Mouse (Mus musculus): ENCODE data around the gene Wap.

The Wap gene

GRCm38 (mm10) chr11:6598191-6598889 lies 40.1 kb downstream of the Wap start:
- no peak for DNase-seq (ENCODE audit: low read depth in 2 of 2, low spot score in 2 of 2)

DNA sequence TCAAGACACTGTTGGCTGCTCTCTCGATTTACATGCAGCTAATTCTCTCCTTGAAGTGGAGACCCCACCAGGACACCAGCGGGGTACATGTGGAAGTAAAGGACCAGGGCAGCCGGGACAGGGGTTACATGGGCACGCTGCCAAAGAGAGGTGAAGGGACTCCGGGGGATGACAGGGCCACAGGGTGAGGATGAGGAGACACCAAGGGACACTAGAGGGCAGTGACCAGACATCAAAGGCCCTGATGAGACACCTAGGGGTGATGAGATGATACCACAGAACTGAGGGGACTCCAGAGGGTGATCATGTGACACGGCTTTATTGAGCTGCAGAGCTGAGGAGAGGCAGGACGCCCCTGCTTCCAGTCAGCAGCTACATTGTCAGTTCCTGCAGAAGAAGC lies 40.9 kb downstream of the Wap start:
- no peak for DNase-seq (ENCODE audit: low read depth in 2 of 2, low spot score in 2 of 2)

- DNase-seq (ENCODE audit: low read depth in 2 of 2, low spot score in 2 of 2) = no peak
Observed at GRCm38 (mm10) chr11:6596616-6597015, 41.8 kb downstream of the Wap start.

- DNase-seq (ENCODE audit: low read depth in 2 of 2, low spot score in 2 of 2) = no peak
Observed at GRCm38 (mm10) chr11:6596205-6596604, 42.2 kb downstream of the Wap start.

GRCm38 (mm10) chr11:6595339-6595738 lies 43.1 kb downstream of the Wap start:
- no peak for DNase-seq (ENCODE audit: low read depth in 2 of 2, low spot score in 2 of 2)

DNA sequence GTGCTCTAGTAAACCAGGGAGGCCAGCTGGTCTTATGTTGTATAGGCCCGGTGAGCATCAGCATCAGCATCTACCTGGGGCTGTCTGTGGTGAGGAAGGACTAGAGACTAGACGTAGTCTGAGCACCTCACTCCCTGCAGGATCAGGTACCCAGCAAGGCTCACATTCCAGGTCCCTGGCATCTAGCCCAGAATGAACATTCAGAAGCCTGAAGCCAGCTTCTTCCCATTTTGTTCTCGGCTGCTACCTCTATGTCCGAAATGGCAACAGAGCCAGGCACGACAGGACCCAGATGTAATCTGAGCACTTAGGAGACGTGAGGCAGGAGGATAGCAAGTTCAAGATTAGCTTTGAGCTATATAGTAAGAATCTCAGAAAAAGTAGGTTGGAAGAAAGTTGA lies 43.6 kb downstream of the Wap start:
- DNase-seq (ENCODE audit: low read depth in 2 of 2, low spot score in 2 of 2) = no peak

GRCm38 (mm10) chr11:6593406-6593805 lies 45.0 kb downstream of the Wap start:
- no peak for DNase-seq (ENCODE audit: low read depth in 2 of 2, low spot score in 2 of 2)

DNA sequence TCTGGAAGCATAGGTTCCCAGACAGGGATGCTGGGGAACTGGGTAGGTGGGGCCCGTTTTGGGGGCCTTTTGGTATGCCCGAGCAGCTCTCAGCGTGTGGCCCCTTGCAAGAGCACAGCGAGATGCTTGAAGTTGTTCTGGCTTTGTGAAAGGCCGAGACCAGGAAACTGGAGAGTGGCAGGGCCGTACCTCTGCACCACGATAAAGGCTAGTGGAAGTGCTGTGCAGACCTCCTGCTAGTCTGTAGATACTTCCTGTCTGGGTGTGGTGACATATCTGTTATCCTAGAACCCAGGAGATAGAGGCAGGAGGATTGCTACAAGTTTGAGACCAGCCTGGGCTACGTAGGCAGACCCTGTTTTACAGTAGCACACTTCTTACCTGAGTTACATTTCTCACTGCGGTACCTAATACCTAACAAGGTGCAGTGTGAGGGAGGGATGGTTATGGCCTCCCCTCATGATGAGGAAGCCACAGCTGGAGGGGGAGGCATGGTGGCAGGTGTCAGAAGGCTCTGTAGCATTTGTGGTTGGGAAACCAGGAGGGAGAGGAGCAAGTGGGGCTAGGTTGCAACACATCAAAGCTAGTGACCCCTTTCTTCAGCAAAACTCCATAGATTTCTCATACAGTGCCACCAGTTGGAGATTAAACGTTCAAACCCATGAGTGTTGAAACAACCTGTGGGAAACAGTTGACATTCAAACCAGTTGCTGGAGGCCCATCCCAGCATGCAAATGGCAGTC lies 47.3 kb downstream of the Wap start:
- DNase-seq (ENCODE audit: low read depth in 2 of 2, low spot score in 2 of 2) = no peak

- no peak for DNase-seq (ENCODE audit: low read depth in 2 of 2, low spot score in 2 of 2)
Observed at GRCm38 (mm10) chr11:6589838-6590237, 48.6 kb downstream of the Wap start.

DNA sequence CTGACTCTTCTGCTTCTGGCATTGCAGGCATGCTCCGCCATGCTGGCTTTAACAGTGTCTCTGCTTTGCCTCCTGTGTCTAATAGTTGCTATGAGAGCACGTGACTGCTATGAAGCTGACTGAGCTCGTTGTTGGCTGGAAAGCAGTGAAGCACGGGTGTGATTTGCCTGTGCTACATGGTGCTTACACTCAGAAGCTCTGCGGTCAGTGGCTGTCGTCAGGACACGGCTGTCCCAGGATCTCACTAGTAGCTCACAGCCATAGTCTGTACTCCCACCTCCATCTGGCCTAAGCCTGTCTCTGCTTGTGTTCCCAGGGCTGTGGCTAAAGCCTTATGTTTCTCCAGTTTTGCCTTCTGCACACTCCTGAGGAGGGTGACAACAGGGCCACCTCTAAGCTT lies 50.1 kb downstream of the Wap start:
- no peak for DNase-seq (ENCODE audit: low read depth in 2 of 2, low spot score in 2 of 2)

DNA sequence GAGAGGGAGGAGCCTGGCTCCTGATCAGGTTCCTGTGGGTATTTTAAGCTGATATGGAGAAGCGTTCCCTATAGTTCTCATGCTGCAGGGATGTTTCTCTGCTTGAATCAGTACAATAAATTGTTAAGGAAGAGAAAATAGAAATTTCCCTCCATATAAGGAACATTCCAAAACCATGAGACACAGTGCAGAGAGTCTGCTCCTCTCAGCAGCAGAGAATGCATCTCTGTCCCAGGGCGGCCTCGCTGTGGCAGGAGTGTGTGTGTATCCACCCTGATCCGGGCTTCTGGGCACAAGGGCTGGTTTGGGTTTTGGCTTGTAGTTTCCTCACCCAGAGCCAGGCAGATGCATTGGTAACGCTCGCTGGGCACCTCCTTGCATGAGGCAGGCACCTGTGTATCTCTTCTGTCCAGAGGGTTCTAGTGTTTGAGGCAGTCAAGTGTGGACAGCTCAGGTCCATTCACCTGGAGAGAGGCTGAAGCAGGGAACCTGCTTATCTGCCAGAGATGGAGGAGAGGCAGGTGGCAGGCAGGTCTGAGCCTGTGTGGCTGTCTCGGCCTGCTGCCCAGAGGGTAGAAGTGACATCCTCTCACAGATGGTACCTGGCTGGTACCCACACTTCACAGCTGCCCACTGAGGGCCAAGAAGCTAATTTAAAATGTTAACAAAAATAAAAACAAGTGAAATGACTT lies 51.0 kb downstream of the Wap start:
- no peak for DNase-seq (ENCODE audit: low read depth in 2 of 2, low spot score in 2 of 2)

- DNase-seq (ENCODE audit: low read depth in 2 of 2, low spot score in 2 of 2) = no peak
Observed at GRCm38 (mm10) chr11:6586660-6587059, 51.8 kb downstream of the Wap start.

GRCm38 (mm10) chr11:6585748-6586147 lies 52.7 kb downstream of the Wap start:
- no peak for DNase-seq (ENCODE audit: low read depth in 2 of 2, low spot score in 2 of 2)
